Mouse (Mus musculus): Measurements from ENCODE around the gene Sap25.

Gene Sap25

GRCm38 (mm10) chr5:137689974-137690373, 48.8 kb downstream of the Sap25 start:
- ChIA-PET POLR2A (interaction anchor here in 2 of 4 experiments (0.6 to 1.2 kb wide), 2 partner anchors 26 to 77 kb away, joined by 3 to 7 read pairs; partner anchors contain the start of gene Pcolce (in 1 of the 2)), CTCF (interaction anchor here in 3 of 4 experiments (1.1 to 1.5 kb wide), 4 partner anchors 32 to 76 kb away, joined by 3 to 6 read pairs (median 4); no protein-coding TSS in a partner anchor)

- ChIA-PET CTCF (interaction anchor here in 3 of 4 experiments (0.5 to 1.5 kb wide), 6 partner anchors 33 to 1848 kb away, joined by 3 to 6 read pairs (median 4); partner anchors contain the start of gene Gigyf1 (in 1 of the 3)), POLR2A (interaction anchor here in 2 of 4 experiments (0.6 to 1.0 kb wide), 3 partner anchors 25 to 36 kb away, joined by 3 to 7 read pairs (median 3); no protein-coding TSS in a partner anchor)
These were observed 49.4 kb downstream of the Sap25 start for GRCm38 (mm10) chr5:137690531-137690930.

GRCm38 (mm10) chr5:137691881-137692280, 50.7 kb downstream of the Sap25 start:
- CTCF ChIA-PET = no interaction called here
- POLR2A ChIA-PET = no interaction called here

Data from embryonic stem cell, embryonic (primary cell).